Mouse (Mus musculus) liver, embryonic 14.5 days (tissue): Measurements from ENCODE around the gene Rpain. TPM values are rescaled to one million over a fixed set of nuclear protein-coding genes. Genes with fewer than 3 reads are reported as not detected.

ENCODE experiments used
- ATAC-seq: fragments of 200-750 bp; cut with Nextera tagmentation; 2 replicates; pipeline ENCODE4 v1.8.0; 2017; ENCODE audit warnings: moderate number of reproducible peaks, mild to moderate bottlenecking, moderate library complexity; ENCODE audit not compliant: insufficient read depth
- DNase-seq, 3 experiments: peaks; one replicate each; pipeline ENCODE4 v3.0.0-alpha.2; 2012 to 2013; ENCODE audit warnings: low read depth in 3 of 3, low spot score in 3 of 3
- H3K27ac ChIP-seq: fragments of 300-500 bp; sonication (generic); 2 replicates; pipeline ENCODE4 v1.5.1; 2014; ENCODE audit warnings: moderate library complexity, mild to moderate bottlenecking, control low read depth, inconsistent platforms
- H3K27me3 ChIP-seq: fragments of 300-500 bp; sonication (generic); 2 replicates; pipeline ENCODE4 v1.6.1; 2014; ENCODE audit warnings: mild to moderate bottlenecking, low read length, moderate library complexity; ENCODE audit not compliant: control insufficient read depth, insufficient read depth
- H3K36me3 ChIP-seq: fragments of 300-500 bp; sonication (generic); replicated peaks from 2 replicates; pipeline ENCODE4 v1.6.1; 2014; ENCODE audit warnings: low read depth; ENCODE audit not compliant: control insufficient read depth, insufficient read depth
- H3K4me1 ChIP-seq, 2 experiments: fragments of 200-500 bp in 1 of 2; fragments of 300-500 bp in 1 of 2; sonication (generic) in 1 of 2; replicated peaks; 2 replicates each; pipeline ENCODE4 v1.6.1; 2012 to 2014; ENCODE audit warnings: antibody characterized with exemption in 1 of 2, inconsistent platforms in 1 of 2, low read length in 1 of 2; ENCODE audit not compliant: control insufficient read depth in 2 of 2, insufficient read depth in 2 of 2
- H3K4me2 ChIP-seq: fragments of 300-500 bp; sonication (generic); 2 replicates; pipeline ENCODE4 v1.6.1; 2014; ENCODE audit warnings: low read depth, mild to moderate bottlenecking, control low read depth, moderate library complexity
- H3K4me3 ChIP-seq, 2 experiments: fragments of 200-500 bp in 1 of 2; fragments of 300-500 bp in 1 of 2; sonication (generic) in 1 of 2; 2 replicates each; pipeline ENCODE4 v1.5.1; 2012 to 2014; ENCODE audit warnings: low read depth in 2 of 2, low read length in 2 of 2, mild to moderate bottlenecking in 2 of 2, control low read depth in 1 of 2, inconsistent platforms in 1 of 2, moderate library complexity in 1 of 2; ENCODE audit not compliant: insufficient read depth in 1 of 2
- H3K9ac ChIP-seq: fragments of 300-500 bp; sonication (generic); replicated peaks from 2 replicates; pipeline ENCODE4 v1.6.1; 2014; ENCODE audit warnings: mild to moderate bottlenecking, control low read depth, moderate library complexity
- H3K9me3 ChIP-seq: fragments of 300-500 bp; sonication (generic); 2 replicates; pipeline ENCODE4 v1.6.1; 2016; ENCODE audit warnings: low read length, mixed read lengths; ENCODE audit not compliant: control insufficient read depth
- CTCF ChIP-seq: IDR thresholded peaks from 2 replicates; pipeline ENCODE4 v1.5.1; 2016; ENCODE audit warnings: antibody characterized with exemption, low read depth, control low read depth
- EP300 ChIP-seq: IDR thresholded peaks from 2 replicates; pipeline ENCODE4 v1.6.1; 2016; ENCODE audit warnings: antibody characterized with exemption, low read depth
- WGBS: fragments of 180-500 bp; shearing (Covaris S2); extraction: QIAGEN DNeasy Blood & Tissue Kit; methylation state at CpG from one replicate; pipeline ENCODE4 v1.1.7; 2014; ENCODE audit not compliant: insufficient replicate concordance; 5-methylcytosine and 5-hydroxymethylcytosine counted together
- polyA plus RNA-seq, 2 experiments: library from polyadenylated mRNA; depleted of rRNA in 1 of 2; stranded (reverse) in 1 of 2; unstranded in 1 of 2; fragments of >200 nt; fragmentation: Nextera tagmentation in 1 of 2; extraction: Ambion mirVana in 1 of 2; gene quantifications; 2 replicates each; pipeline versions ENCODE4 v1.2.1 to v1.2.3; 2012 to 2014

Rpain gene
- polyA plus RNA-seq, 2 experiments: 60.2 to 109 TPM

GRCm38 (mm10) chr11:71019201-71020068 lies 49.4 kb downstream of the Rpain start, which contains the start of the genes Mis12 and Derl2:
Gene Mis12 (plus strand): TSS chr11:71019611.
Gene Derl2 (minus strand): TSS chr11:71019841.
- no peak for TF ChIP-seq CTCF
- TF ChIP-seq EP300: peak; percentile 77
- Histone ChIP-seq H3K27me3 (no peaks in the 10 kb centered on the region), H3K36me3 (peaks cover 22% of the 10 kb centered on the region), H3K4me1 (peaks cover 12 to 19% of the 10 kb centered on the region in 2 experiments), H3K4me3 (peak within 1 kb of the TSS; percentile 92 to 98), H3K9ac (peak within 1 kb of the TSS; percentile 96), H3K9me3 (no peaks in the 10 kb centered on the region), H3K27ac (peak within 1 kb of the TSS; percentile 87), H3K4me2 (peak within 1 kb of the TSS; percentile 98)
- DNase-seq (peak; percentile 99), ATAC-seq (peak; percentile 97)
- WGBS: under 1% methylated on average over 71 of the region's 71 CpGs

Other genes with a start within 250 kb of the Rpain start
- 0.38 and 0.64 TPM in 2 replicates for gene Zfp3, start 206.0 kb upstream of the Rpain start, polyA plus RNA-seq (2012; rRNA removed)
- 0.85 and 1.1 TPM in 2 replicates for gene Zfp3, start 206.0 kb upstream of the Rpain start, polyA plus RNA-seq (2014; fragmentation: Nextera tagmentation; extraction: Ambion mirVana)
- gene Scimp, start 157.6 kb upstream of the Rpain start, polyA plus RNA-seq (2012; rRNA removed): 0.10 and 0.12 TPM in 2 replicates
- 0.51 and 0.64 TPM in 2 replicates for gene Scimp, start 157.6 kb upstream of the Rpain start, polyA plus RNA-seq (2014; fragmentation: Nextera tagmentation; extraction: Ambion mirVana)
- gene Rabep1, start 125.4 kb upstream of the Rpain start, polyA plus RNA-seq (2012; rRNA removed): 2.1 and 3.7 TPM in 2 replicates
- 9.1 and 10.3 TPM in 2 replicates for gene Rabep1, start 125.4 kb upstream of the Rpain start, polyA plus RNA-seq (2014; fragmentation: Nextera tagmentation; extraction: Ambion mirVana)
- gene Nup88, start 240 bp upstream of the Rpain start, polyA plus RNA-seq (2012; rRNA removed): 26.5 and 41.5 TPM in 2 replicates
- gene Nup88, start 240 bp upstream of the Rpain start, polyA plus RNA-seq (2014; fragmentation: Nextera tagmentation; extraction: Ambion mirVana): 60.9 and 61.0 TPM in 2 replicates
- 72.4 and 129 TPM in 2 replicates for gene C1qbp, start 12.8 kb downstream of the Rpain start, polyA plus RNA-seq (2012; rRNA removed)
- gene C1qbp, start 12.8 kb downstream of the Rpain start, polyA plus RNA-seq (2014; fragmentation: Nextera tagmentation; extraction: Ambion mirVana): 162 and 186 TPM in 2 replicates
- 4.4 and 6.2 TPM in 2 replicates for gene Dhx33, start 34.2 kb downstream of the Rpain start, polyA plus RNA-seq (2012; rRNA removed)
- 4.9 and 5.8 TPM in 2 replicates for gene Dhx33, start 34.2 kb downstream of the Rpain start, polyA plus RNA-seq (2014; fragmentation: Nextera tagmentation; extraction: Ambion mirVana)
- 8.0 and 13.3 TPM in 2 replicates for gene Mis12, start 49.4 kb downstream of the Rpain start, polyA plus RNA-seq (2012; rRNA removed)
- gene Mis12, start 49.4 kb downstream of the Rpain start, polyA plus RNA-seq (2014; fragmentation: Nextera tagmentation; extraction: Ambion mirVana): 14.7 and 15.8 TPM in 2 replicates
- gene Derl2, start 49.6 kb downstream of the Rpain start, polyA plus RNA-seq (2012; rRNA removed): 9.4 and 10.4 TPM in 2 replicates
- gene Derl2, start 49.6 kb downstream of the Rpain start, polyA plus RNA-seq (2014; fragmentation: Nextera tagmentation; extraction: Ambion mirVana): 35.7 and 36.9 TPM in 2 replicates
- 1.7 and 2.4 TPM in 2 replicates for gene 6330403K07Rik, start 63.3 kb downstream of the Rpain start, polyA plus RNA-seq (2012; rRNA removed)
- 0.86 and 1.1 TPM in 2 replicates for gene 6330403K07Rik, start 63.3 kb downstream of the Rpain start, polyA plus RNA-seq (2014; fragmentation: Nextera tagmentation; extraction: Ambion mirVana)
- 0.08 and 0.17 TPM in 2 replicates for gene Nlrp1a, start 174.5 kb downstream of the Rpain start, polyA plus RNA-seq (2012; rRNA removed)
- gene Nlrp1a, start 174.5 kb downstream of the Rpain start, polyA plus RNA-seq (2014; fragmentation: Nextera tagmentation; extraction: Ambion mirVana): 0.19 and 0.32 TPM in 2 replicates